Mouse (Mus musculus) forebrain, embryonic 12.5 days (tissue): ENCODE data around the gene Cpsf4l. TPM values are rescaled to one million over a fixed set of nuclear protein-coding genes. Genes with fewer than 3 reads are reported as not detected.
A peak's percentile ranks its signal among the peaks of the same experiment; 100 is the strongest.

Source experiments
- ATAC-seq: fragments of 200-750 bp; cut with Nextera tagmentation; 2 replicates; pipeline ENCODE4 v1.8.0; 2017; ENCODE audit warnings: moderate TSS enrichment; ENCODE audit not compliant: low FRiP score
- H3K27ac ChIP-seq: fragments of 300-500 bp; sonication (generic); 2 replicates; pipeline ENCODE4 v1.5.1; 2016; ENCODE audit warnings: mild to moderate bottlenecking
- H3K27me3 ChIP-seq: fragments of 300-500 bp; sonication (generic); 2 replicates; pipeline ENCODE4 v1.6.1; 2016; ENCODE audit warnings: mild to moderate bottlenecking
- H3K36me3 ChIP-seq: fragments of 300-500 bp; sonication (generic); replicated peaks from 2 replicates; pipeline ENCODE4 v1.6.1; 2016; ENCODE audit warnings: mild to moderate bottlenecking
- H3K4me1 ChIP-seq: fragments of 300-500 bp; sonication (generic); 2 replicates; pipeline ENCODE4 v1.6.1; 2016
- H3K4me2 ChIP-seq: fragments of 300-500 bp; sonication (generic); 2 replicates; pipeline ENCODE4 v1.6.1; 2016; ENCODE audit warnings: mild to moderate bottlenecking, moderate library complexity
- H3K4me3 ChIP-seq: fragments of 300-500 bp; sonication (generic); replicated peaks from 2 replicates; pipeline ENCODE4 v1.5.1; 2016; ENCODE audit warnings: mild to moderate bottlenecking
- H3K9ac ChIP-seq: fragments of 300-500 bp; sonication (generic); 2 replicates; pipeline ENCODE4 v1.6.1; 2016; ENCODE audit warnings: mild to moderate bottlenecking
- H3K9me3 ChIP-seq: fragments of 300-500 bp; sonication (generic); 2 replicates; pipeline ENCODE4 v1.6.1; 2016
- WGBS: fragments of 180-500 bp; shearing (Covaris S2); methylation state at CpG from one replicate; pipeline ENCODE4 v1.1.7; 2016; 5-methylcytosine and 5-hydroxymethylcytosine counted together
- polyA plus RNA-seq: library from polyadenylated mRNA; unstranded; fragments of >200 nt; fragmentation: Nextera tagmentation; extraction: Ambion mirVana; gene quantifications from 2 replicates; pipeline ENCODE4 v1.2.1, GENCODE M21; 2016

The Cpsf4l gene
- polyA plus RNA-seq, 1 experiment from 2014 or later = 0.32 TPM

DNA sequence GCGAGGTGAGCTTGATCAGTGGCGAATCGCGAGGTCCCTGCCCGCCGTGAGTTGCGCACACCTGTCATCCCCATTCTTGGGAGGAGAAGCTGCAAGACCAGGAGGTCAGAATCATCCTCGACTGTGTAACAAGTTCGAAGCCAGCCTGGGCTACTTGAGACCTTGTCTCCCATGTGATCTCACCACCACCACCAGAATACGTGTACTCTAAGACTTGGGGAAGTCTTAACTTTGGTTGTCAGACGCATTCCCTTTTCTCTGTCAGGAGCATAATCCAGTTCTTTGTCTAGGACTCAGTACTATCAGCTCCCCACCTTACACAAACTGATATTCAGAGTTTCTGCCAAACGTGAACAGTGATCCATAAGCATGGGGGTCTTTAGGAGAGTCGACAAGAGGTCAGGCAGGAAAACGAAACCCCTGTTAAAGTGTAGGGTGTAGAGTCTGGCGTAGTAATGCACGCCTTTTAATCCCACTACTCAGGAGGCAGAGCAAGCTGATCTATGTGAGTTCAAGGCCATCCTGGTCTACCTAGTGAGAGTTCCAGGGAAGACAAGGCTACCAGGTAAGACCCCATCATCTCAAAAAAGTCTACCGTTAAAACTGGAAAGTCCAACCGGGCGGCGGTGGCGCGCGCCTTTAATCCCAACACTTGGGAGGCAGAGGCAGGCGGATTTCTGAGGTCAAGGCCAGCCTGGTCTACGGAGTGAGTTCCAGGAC is 24.9 kb downstream of the Cpsf4l start:
- no peaks in the 10 kb centered on the region for H3K9me3 ChIP-seq
- peak overlapping the region; percentile 94 for H3K4me3 ChIP-seq
- H3K4me1 ChIP-seq = peaks cover 48% of the 10 kb centered on the region
- H3K27ac ChIP-seq = peak overlapping the region; percentile 97; the same call in 1 of the 2 replicates
- no peak for ATAC-seq
- peak overlapping the region; percentile 93 for H3K9ac ChIP-seq
- WGBS = 41% methylated on average over 25 of the region's 25 CpGs
- peaks cover 23% of the 10 kb centered on the region for H3K36me3 ChIP-seq
- H3K27me3 ChIP-seq = no peaks in the 10 kb centered on the region
- H3K4me2 ChIP-seq = peak overlapping the region; percentile 93

GRCm38 (mm10) chr11:113683957-113684706 is 25.7 kb downstream of the Cpsf4l start, which contains the start of the genes Fam104a and D11Wsu47e:
Gene Fam104a (minus strand): TSS chr11:113684155.
Gene D11Wsu47e (plus strand): TSS chr11:113684412.
- Histone ChIP-seq H3K9ac (peak within 1 kb of the TSS; percentile 93), H3K4me1 (peaks cover 50% of the 10 kb centered on the region), H3K27ac (peak within 1 kb of the TSS; percentile 97), H3K4me3 (peak within 1 kb of the TSS; percentile 94), H3K4me2 (peak within 1 kb of the TSS; percentile 93), H3K9me3 (no peaks in the 10 kb centered on the region), H3K36me3 (peaks cover 15% of the 10 kb centered on the region), H3K27me3 (no peaks in the 10 kb centered on the region)
- under 1% methylated on average over 72 of the region's 73 CpGs for WGBS
- peak; percentile 95 for ATAC-seq

GRCm38 (mm10) chr11:113683627-113683956 is 26.2 kb downstream of the Cpsf4l start:
- H3K4me3 ChIP-seq = peak overlapping the region; percentile 94
- peak overlapping the region; percentile 93 for H3K4me2 ChIP-seq
- peaks cover 51% of the 10 kb centered on the region for H3K4me1 ChIP-seq
- 0% methylated on average over 31 of the region's 38 CpGs for WGBS
- no peaks in the 10 kb centered on the region for H3K9me3 ChIP-seq
- ATAC-seq = no peak
- H3K27me3 ChIP-seq = no peaks in the 10 kb centered on the region
- H3K9ac ChIP-seq = peak overlapping the region; percentile 93
- peak overlapping the region; percentile 97 for H3K27ac ChIP-seq
- H3K36me3 ChIP-seq = peaks cover 10% of the 10 kb centered on the region

- Histone ChIP-seq H3K4me2 (peak overlapping the region; percentile 93), H3K4me3 (peak overlapping the region; percentile 94), H3K36me3 (peaks cover 5% of the 10 kb centered on the region), H3K27ac (peak overlapping the region; percentile 97), H3K9me3 (no peaks in the 10 kb centered on the region), H3K9ac (peak overlapping the region; percentile 93), H3K27me3 (no peaks in the 10 kb centered on the region), H3K4me1 (peaks cover 55% of the 10 kb centered on the region)
- WGBS = 3% methylated on average over 38 of the region's 38 CpGs
- ATAC-seq = peak; percentile 39
Observed at GRCm38 (mm10) chr11:113682897-113683626, 26.8 kb downstream of the Cpsf4l start.

DNA sequence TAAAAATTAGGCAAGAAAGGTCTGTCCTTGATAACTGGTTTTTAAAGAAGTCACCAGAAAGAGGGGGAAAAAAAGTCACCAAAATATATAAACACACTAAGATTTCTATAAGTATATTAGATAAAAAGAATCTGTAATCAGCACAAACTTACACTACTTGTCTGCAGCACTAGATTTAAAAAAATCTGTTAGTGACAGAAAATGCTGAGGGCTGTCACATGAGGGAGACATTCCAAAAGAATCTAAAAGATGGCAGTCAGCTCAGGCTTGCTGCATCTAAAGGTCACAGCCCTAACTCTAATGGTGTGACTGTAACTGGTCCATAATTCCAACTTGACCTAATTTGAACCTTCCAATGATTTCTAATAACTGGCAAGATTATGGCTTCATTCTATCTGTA is 27.8 kb downstream of the Cpsf4l start:
- no peak overlapping the region for H3K27ac ChIP-seq
- H3K36me3 ChIP-seq = peaks cover 1% of the 10 kb centered on the region
- H3K9me3 ChIP-seq = no peaks in the 10 kb centered on the region
- peak overlapping the region; percentile 38; the same call in 1 of the 2 replicates for H3K9ac ChIP-seq
- H3K27me3 ChIP-seq = no peaks in the 10 kb centered on the region
- H3K4me1 ChIP-seq = peaks cover 50% of the 10 kb centered on the region
- no peak for ATAC-seq
- peak overlapping the region; percentile 93 for H3K4me2 ChIP-seq
- H3K4me3 ChIP-seq = no peak overlapping the region; the same call in 1 of the 2 replicates

DNA sequence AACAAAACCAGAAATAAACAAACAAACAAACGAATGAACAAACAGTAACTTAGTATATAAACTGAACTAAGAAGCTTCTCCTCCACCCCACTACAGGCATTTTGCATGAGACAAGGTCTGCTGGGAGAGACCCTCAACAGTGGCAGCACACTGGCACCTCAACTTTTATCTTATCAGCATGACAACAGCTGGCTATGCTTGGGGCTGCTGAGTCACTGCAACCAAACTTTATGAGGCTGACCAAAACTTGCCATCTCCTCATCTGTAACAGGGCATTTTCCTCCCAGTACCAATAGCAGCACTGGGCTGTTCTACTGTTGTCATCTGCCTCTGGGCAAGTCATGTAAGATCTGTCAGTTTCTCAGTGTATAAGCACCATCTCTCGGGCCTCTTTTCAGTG is 28.9 kb downstream of the Cpsf4l start:
- peaks cover 41% of the 10 kb centered on the region for H3K4me1 ChIP-seq
- no peak overlapping the region for H3K27ac ChIP-seq
- peaks cover 10% of the 10 kb centered on the region for H3K36me3 ChIP-seq
- H3K4me2 ChIP-seq = no peak overlapping the region
- H3K9me3 ChIP-seq = no peaks in the 10 kb centered on the region
- no peaks in the 10 kb centered on the region for H3K27me3 ChIP-seq
- H3K4me3 ChIP-seq = no peak overlapping the region
- ATAC-seq = no peak
- WGBS = 96% methylated on average over 2 of the region's 2 CpGs
- H3K9ac ChIP-seq = no peak overlapping the region

DNA sequence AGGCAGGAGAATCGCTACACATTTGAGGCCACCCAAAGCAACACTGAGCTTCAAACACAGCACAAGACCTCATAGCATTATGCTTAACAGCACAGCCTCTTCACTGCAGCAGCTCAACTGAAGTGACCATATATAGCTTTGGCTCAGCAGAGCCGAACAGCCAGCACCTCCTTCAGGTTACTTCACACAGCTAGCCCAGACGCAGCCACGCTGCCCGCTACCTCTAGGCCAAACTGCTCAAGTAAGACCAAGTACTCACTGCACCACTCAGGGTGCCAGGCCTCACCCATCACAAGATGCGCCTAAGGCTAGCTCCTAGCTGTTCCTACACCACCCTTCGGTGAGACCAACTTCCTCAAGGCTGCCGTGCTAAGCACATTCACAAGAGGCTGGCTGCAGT is 31.4 kb downstream of the Cpsf4l start:
- H3K27me3 ChIP-seq = no peaks in the 10 kb centered on the region
- H3K9ac ChIP-seq = no peak overlapping the region
- H3K9me3 ChIP-seq = no peaks in the 10 kb centered on the region
- ATAC-seq = no peak
- WGBS = 90% methylated on average over 8 of the region's 8 CpGs
- peaks cover 24% of the 10 kb centered on the region for H3K36me3 ChIP-seq
- no peak overlapping the region for H3K4me2 ChIP-seq
- no peak overlapping the region for H3K27ac ChIP-seq
- no peak overlapping the region for H3K4me3 ChIP-seq
- H3K4me1 ChIP-seq = peaks cover 28% of the 10 kb centered on the region

- no peak overlapping the region for H3K4me2 ChIP-seq
- peaks cover 20% of the 10 kb centered on the region for H3K4me1 ChIP-seq
Observed at GRCm38 (mm10) chr11:113677378-113677777, 32.4 kb downstream of the Cpsf4l start.

GRCm38 (mm10) chr11:113676847-113677246 is 33.0 kb downstream of the Cpsf4l start:
- H3K36me3 ChIP-seq = peaks cover 34% of the 10 kb centered on the region
- 69% methylated on average over 2 of the region's 2 CpGs for WGBS
- peaks cover 15% of the 10 kb centered on the region; the same call in 1 of the 2 replicates for H3K4me1 ChIP-seq
- no peak overlapping the region for H3K9ac ChIP-seq
- no peak overlapping the region for H3K4me2 ChIP-seq
- no peak for ATAC-seq
- H3K4me3 ChIP-seq = no peak overlapping the region
- no peak overlapping the region for H3K27ac ChIP-seq
- H3K9me3 ChIP-seq = no peaks in the 10 kb centered on the region
- H3K27me3 ChIP-seq = no peaks in the 10 kb centered on the region

More at GRCm38 (mm10) chr11:113677378-113677777, 32.4 kb downstream of the Cpsf4l start:
- Histone ChIP-seq H3K27me3 (no peaks in the 10 kb centered on the region), H3K9ac (no peak overlapping the region), H3K27ac (no peak overlapping the region), H3K9me3 (no peaks in the 10 kb centered on the region), H3K4me3 (no peak overlapping the region), H3K36me3 (peaks cover 32% of the 10 kb centered on the region)
- no peak for ATAC-seq
- 95% methylated on average over 2 of the region's 2 CpGs for WGBS

- H3K4me2 ChIP-seq = no peak overlapping the region
- H3K27ac ChIP-seq = no peak overlapping the region
- no peak overlapping the region for H3K9ac ChIP-seq
- no peak overlapping the region for H3K4me3 ChIP-seq
- peaks cover 6% of the 10 kb centered on the region; the same call in 1 of the 2 replicates for H3K4me1 ChIP-seq
- peaks cover 51% of the 10 kb centered on the region for H3K36me3 ChIP-seq
- no peaks in the 10 kb centered on the region for H3K27me3 ChIP-seq
- ATAC-seq = no peak
- H3K9me3 ChIP-seq = no peaks in the 10 kb centered on the region
- 92% methylated on average over 5 of the region's 5 CpGs for WGBS
Observed at GRCm38 (mm10) chr11:113674595-113674994, 35.2 kb downstream of the Cpsf4l start.

GRCm38 (mm10) chr11:113673614-113674013 is 36.2 kb downstream of the Cpsf4l start:
- H3K9ac ChIP-seq = no peak overlapping the region
- no peaks in the 10 kb centered on the region for H3K27me3 ChIP-seq
- ATAC-seq = no peak
- no peak overlapping the region for H3K4me2 ChIP-seq
- H3K4me1 ChIP-seq = peaks cover 4% of the 10 kb centered on the region; the same call in 1 of the 2 replicates
- H3K4me3 ChIP-seq = no peak overlapping the region
- no peak overlapping the region for H3K27ac ChIP-seq
- no peaks in the 10 kb centered on the region for H3K9me3 ChIP-seq
- H3K36me3 ChIP-seq = peaks cover 59% of the 10 kb centered on the region
- 92% methylated on average over 4 of the region's 4 CpGs for WGBS

- Histone ChIP-seq H3K36me3 (peaks cover 57% of the 10 kb centered on the region), H3K4me1 (peaks cover 10% of the 10 kb centered on the region), H3K9me3 (no peaks in the 10 kb centered on the region), H3K9ac (no peak overlapping the region), H3K27ac (no peak overlapping the region), H3K4me3 (no peak overlapping the region), H3K4me2 (no peak overlapping the region), H3K27me3 (no peaks in the 10 kb centered on the region)
- 80% methylated on average over 4 of the region's 4 CpGs for WGBS
- no peak for ATAC-seq
Observed at GRCm38 (mm10) chr11:113669711-113670110, 40.1 kb downstream of the Cpsf4l start.
